In genomic region chr19:58309620-58310275, GRCm38 (mm10) we compare ENCODE assay signal across 16 mouse cellular contexts.
DNase-seq lines count a peak whose midpoint lies in the region; ATAC-seq lines count a peak whose summit lies in the region.
"Had no signal": no experiment of that assay in that cellular context is flagged by ENCODE, and none has a peak within 500 bp of the region (broad histone marks: within the 10 kb centered on the region; RNA-seq: fewer than 3 reads in every experiment).

No protein-coding gene starts in this region.

- H3K9ac ChIP-seq in midbrain, embryonic 11.5 days (ENCODE audit: low read length) = no peak overlapping the region
- no peak overlapping the region for H3K9ac ChIP-seq in embryonic facial prominence, embryonic 11.5 days (replicated peaks; ENCODE audit: low read length)
- H3K9ac ChIP-seq in neural tube, embryonic 14.5 days (replicated peaks; ENCODE audit: low read depth, low read length) = no peak overlapping the region
- H3K9ac ChIP-seq: heart, embryonic 13.5 days; liver, embryonic 14.5 days had no signal

- no peaks in the 10 kb centered on the region for H3K4me1 ChIP-seq in midbrain, embryonic 11.5 days (ENCODE audit: control insufficient read depth, insufficient read depth, low read length)
- H3K4me1 ChIP-seq in midbrain, embryonic 10.5 days = 0 out of 2 replicates have a peak, but pooled peaks cover 7% of the 10 kb centered on the region
- no peaks in the 10 kb centered on the region for H3K4me1 ChIP-seq in embryonic facial prominence, embryonic 11.5 days (ENCODE audit: control insufficient read depth, insufficient read depth, low read length)
- peaks cover 15% of the 10 kb centered on the region for H3K4me1 ChIP-seq in neural tube, embryonic 14.5 days (ENCODE audit: control insufficient read depth, insufficient read depth, low read length)
- H3K4me1 ChIP-seq: heart, embryonic 13.5 days had no signal

- WGBS in midbrain, embryonic 11.5 days = 79% methylated on average over 14 of the region's 14 CpGs
- 87% methylated on average over 14 of the region's 14 CpGs for WGBS in midbrain, embryonic 10.5 days
- 75% methylated on average over 14 of the region's 14 CpGs for WGBS in embryonic facial prominence, embryonic 11.5 days
- WGBS in neural tube, embryonic 14.5 days = 33% methylated on average over 14 of the region's 14 CpGs

- no peak overlapping the region for H3K4me3 ChIP-seq in midbrain, embryonic 11.5 days (ENCODE audit: low read depth, low read length)
- no peak overlapping the region for H3K4me3 ChIP-seq in midbrain, embryonic 10.5 days
- no peak overlapping the region for H3K4me3 ChIP-seq in embryonic facial prominence, embryonic 11.5 days (ENCODE audit: low read depth, low read length)
- H3K4me3 ChIP-seq in neural tube, embryonic 14.5 days (ENCODE audit: low read depth, low read length) = no peak overlapping the region
- H3K4me3 ChIP-seq: forebrain, embryonic 10.5 days; heart, embryonic 13.5 days had no signal

- ATAC-seq in midbrain, embryonic 11.5 days (ENCODE audit: low FRiP score) = no peak
- no peak for ATAC-seq in embryonic facial prominence, embryonic 11.5 days (replicated peaks; ENCODE audit: insufficient number of reproducible peaks, low FRiP score, low TSS enrichment, low read depth)
- ATAC-seq in megakaryocyte, adult 5-6 weeks (ENCODE audit: poor library complexity, severe bottlenecking) = peak; percentile 84
- peak; percentile 46; the same call in 1 of the 2 replicates for ATAC-seq in neural tube, embryonic 14.5 days (ENCODE audit: low read depth)
- ATAC-seq: inflammation-experienced regulatory T-cells, adult 6 months had no signal

- peak; percentile 70 for DNase-seq in midbrain, embryonic 11.5 days (ENCODE audit: low spot score, missing footprints)
- no peak for DNase-seq in midbrain, embryonic 10.5 days (ENCODE audit: low spot score)
- DNase-seq in embryonic facial prominence, embryonic 11.5 days (ENCODE audit: low spot score) = peak; percentile 44
- no peak for DNase-seq in layer of hippocampus, postnatal 36 days
- DNase-seq in gastrocnemius, adult 8-10 months (ENCODE audit: low spot score in 2 of 2) = no peak
- no peak for DNase-seq in kidney, adult 11 months
- DNase-seq: adrenal gland, adult 8-10 months; left cerebral cortex, postnatal 4 days; lung, postnatal 4 days; right cerebral cortex, adult 18-20 months had no signal

- no peaks in the 10 kb centered on the region for H3K36me3 ChIP-seq in midbrain, embryonic 11.5 days (ENCODE audit: control insufficient read depth, insufficient read depth, low read length)
- 0 out of 2 replicates have a peak, but pooled peaks cover under 1% of the 10 kb centered on the region for H3K36me3 ChIP-seq in midbrain, embryonic 10.5 days
- H3K36me3 ChIP-seq in embryonic facial prominence, embryonic 11.5 days (replicated peaks; ENCODE audit: control insufficient read depth, insufficient read depth, low read depth, low read length) = no peaks in the 10 kb centered on the region
- no peaks in the 10 kb centered on the region for H3K36me3 ChIP-seq in neural tube, embryonic 14.5 days (ENCODE audit: control insufficient read depth, insufficient read depth, low read length)
- H3K36me3 ChIP-seq: forebrain, embryonic 10.5 days had no signal

- no peaks in the 10 kb centered on the region for H3K27me3 ChIP-seq in midbrain, embryonic 11.5 days (ENCODE audit: control insufficient read depth, insufficient read depth, low read length)
- no peaks in the 10 kb centered on the region; the same call in 1 of the 2 replicates for H3K27me3 ChIP-seq in midbrain, embryonic 10.5 days (ENCODE audit: low read depth, poor library complexity, severe bottlenecking)
- H3K27me3 ChIP-seq in embryonic facial prominence, embryonic 11.5 days (ENCODE audit: control insufficient read depth, insufficient read depth, low read length) = no peaks in the 10 kb centered on the region
- H3K27me3 ChIP-seq in neural tube, embryonic 14.5 days (ENCODE audit: control insufficient read depth, insufficient read depth, low read length) = no peaks in the 10 kb centered on the region
- H3K27me3 ChIP-seq: heart, embryonic 13.5 days had no signal

- H3K9me3 ChIP-seq in midbrain, embryonic 11.5 days (ENCODE audit: control insufficient read depth, low read length) = peaks cover 11% of the 10 kb centered on the region; the same call in 1 of the 2 replicates
- H3K9me3 ChIP-seq in midbrain, embryonic 10.5 days (replicated peaks) = peaks cover 15% of the 10 kb centered on the region
- H3K9me3 ChIP-seq in embryonic facial prominence, embryonic 11.5 days (replicated peaks; ENCODE audit: control insufficient read depth, low read length) = peaks cover 4% of the 10 kb centered on the region; the same call in 1 of the 2 replicates
- 0 out of 2 replicates have a peak, but pooled peaks cover 2% of the 10 kb centered on the region for H3K9me3 ChIP-seq in neural tube, embryonic 14.5 days (ENCODE audit: control insufficient read depth, low read length)

- H3K27ac ChIP-seq in midbrain, embryonic 11.5 days (ENCODE audit: low read depth, low read length) = no peak overlapping the region; the same call in 1 of the 2 replicates
- no peak overlapping the region for H3K27ac ChIP-seq in midbrain, embryonic 10.5 days (replicated peaks)
- no peak overlapping the region for H3K27ac ChIP-seq in embryonic facial prominence, embryonic 11.5 days (replicated peaks; ENCODE audit: low read depth, low read length)
- peak overlapping the region; percentile 69 for H3K27ac ChIP-seq in neural tube, embryonic 14.5 days (ENCODE audit: low read depth, low read length)
- H3K27ac ChIP-seq: forebrain, embryonic 10.5 days; heart, embryonic 13.5 days; liver, embryonic 14.5 days had no signal

- H3K4me2 ChIP-seq in midbrain, embryonic 11.5 days = no peak overlapping the region
- no peak overlapping the region for H3K4me2 ChIP-seq in embryonic facial prominence, embryonic 11.5 days (ENCODE audit: low read depth, low read length)
- no peak overlapping the region for H3K4me2 ChIP-seq in neural tube, embryonic 14.5 days (ENCODE audit: low read depth, low read length)
- H3K4me2 ChIP-seq: heart, embryonic 13.5 days had no signal

Comparison
In these comparisons a context has a peak if more than half of its experiments do, and no peak if none do; other contexts are left out.
1. DNase-seq: peak in midbrain, embryonic 11.5 days (single experiment) and embryonic facial prominence, embryonic 11.5 days (single experiment); none in midbrain, embryonic 10.5 days (single experiment), layer of hippocampus, postnatal 36 days (0 of 2), gastrocnemius, adult 8-10 months (0 of 2) and kidney, adult 11 months (single experiment).
2. ATAC-seq: peak in megakaryocyte, adult 5-6 weeks (single experiment) and neural tube, embryonic 14.5 days (single experiment); none in midbrain, embryonic 11.5 days (single experiment) and embryonic facial prominence, embryonic 11.5 days (single experiment).